Mouse (Mus musculus) spleen, postnatal 36 days (tissue): Measurements from ENCODE around the gene Traf7.

Experiments
- DNase-seq, 2 experiments: peaks; one replicate each; pipeline ENCODE4 v3.0.0; 2022; ENCODE audit warnings: low spot score in 2 of 2, mixed read lengths in 1 of 2

Gene Traf7

GRCm38 (mm10) chr17:24545247-24545646 lies 17.5 kb upstream of the Traf7 start:
- no peak for DNase-seq

GRCm38 (mm10) chr17:24544613-24545012 lies 16.9 kb upstream of the Traf7 start:
- no peak for DNase-seq

GRCm38 (mm10) chr17:24540375-24540774 lies 12.6 kb upstream of the Traf7 start:
- DNase-seq = peak; percentile 50 to 60

GRCm38 (mm10) chr17:24538950-24539349 lies 11.2 kb upstream of the Traf7 start:
- DNase-seq = peak; percentile 29 to 50

GRCm38 (mm10) chr17:24537536-24537935 lies 9.8 kb upstream of the Traf7 start:
- no peak for DNase-seq

- DNase-seq = no peak
These were observed 7.6 kb upstream of the Traf7 start for GRCm38 (mm10) chr17:24535300-24535699.

- no peak for DNase-seq
These were observed 6.5 kb upstream of the Traf7 start, which contains the start of gene Rab26 for GRCm38 (mm10) chr17:24534160-24534718. TSS of gene Rab26 (minus strand) at chr17:24534210.

GRCm38 (mm10) chr17:24533099-24533992 lies 5.6 kb upstream of the Traf7 start:
- DNase-seq = peak; percentile 85 to 88

GRCm38 (mm10) chr17:24532045-24532444 lies 4.3 kb upstream of the Traf7 start:
- DNase-seq = no peak

- DNase-seq = no peak
These were observed 3.3 kb upstream of the Traf7 start for GRCm38 (mm10) chr17:24531064-24531463.

GRCm38 (mm10) chr17:24530361-24531050 lies 2.8 kb upstream of the Traf7 start:
- DNase-seq = no peak

- no peak for DNase-seq
These were observed 2.1 kb upstream of the Traf7 start for GRCm38 (mm10) chr17:24529883-24530282.

GRCm38 (mm10) chr17:24529007-24529451 lies 1.3 kb upstream of the Traf7 start:
- peak in 1 of 2 experiments; percentile 43 for DNase-seq

- no peak for DNase-seq
These were observed 801 bp upstream of the Traf7 start for GRCm38 (mm10) chr17:24528560-24528918.

GRCm38 (mm10) chr17:24527315-24527714 lies 423 bp downstream of the Traf7 start:
- no peak for DNase-seq

GRCm38 (mm10) chr17:24524734-24525133 lies 3.0 kb downstream of the Traf7 start:
- DNase-seq = no peak

GRCm38 (mm10) chr17:24520450-24520849 lies 7.3 kb downstream of the Traf7 start:
- no peak for DNase-seq

GRCm38 (mm10) chr17:24514270-24515257 lies 13.2 kb downstream of the Traf7 start:
- DNase-seq = no peak

- DNase-seq = no peak
These were observed 14.1 kb downstream of the Traf7 start for GRCm38 (mm10) chr17:24513609-24514008.

GRCm38 (mm10) chr17:24507806-24508460 lies 19.8 kb downstream of the Traf7 start:
- no peak for DNase-seq
